Mouse (Mus musculus): ENCODE measurements around the gene Aoah. TPM values are rescaled to one million over a fixed set of nuclear protein-coding genes. Genes with fewer than 3 reads are reported as not detected.

Aoah gene
- polyA plus RNA-seq, 1 experiment from 2014 or later = 0.98 TPM

- H3K4me3 ChIP-seq (ENCODE audit: low read depth, low read length) = no peak overlapping the region
- H3K4me1 ChIP-seq (replicated peaks; ENCODE audit: control insufficient read depth, insufficient read depth) = no peaks in the 10 kb centered on the region
- no peak overlapping the region for H3K4me2 ChIP-seq (replicated peaks; ENCODE audit: low read depth)
- H3K9me3 ChIP-seq (ENCODE audit: control insufficient read depth, low read length) = no peaks in the 10 kb centered on the region
- ATAC-seq (ENCODE audit: low FRiP score, low TSS enrichment) (no peak), DNase-seq (ENCODE audit: low spot score) (no peak)
- no peaks in the 10 kb centered on the region for H3K36me3 ChIP-seq (ENCODE audit: control insufficient read depth, insufficient read depth, low read length)
- no peaks in the 10 kb centered on the region for H3K27me3 ChIP-seq (ENCODE audit: control insufficient read depth, insufficient read depth, low read length)
- H3K9ac ChIP-seq (ENCODE audit: low read length) = no peak overlapping the region
- H3K27ac ChIP-seq (replicated peaks) = no peak overlapping the region
- 46% methylated on average over 1 of the region's 1 CpGs for WGBS
- TF ChIP-seq EP300 (optimal IDR thresholded peaks at IDR 0.05) (no peak), CTCF (IDR thresholded peaks at IDR 0.05; ENCODE audit: low read depth) (peak; percentile 38)
Measured at GRCm38 (mm10) chr13:20816385-20816784, 22.5 kb downstream of the Aoah start.

DNA sequence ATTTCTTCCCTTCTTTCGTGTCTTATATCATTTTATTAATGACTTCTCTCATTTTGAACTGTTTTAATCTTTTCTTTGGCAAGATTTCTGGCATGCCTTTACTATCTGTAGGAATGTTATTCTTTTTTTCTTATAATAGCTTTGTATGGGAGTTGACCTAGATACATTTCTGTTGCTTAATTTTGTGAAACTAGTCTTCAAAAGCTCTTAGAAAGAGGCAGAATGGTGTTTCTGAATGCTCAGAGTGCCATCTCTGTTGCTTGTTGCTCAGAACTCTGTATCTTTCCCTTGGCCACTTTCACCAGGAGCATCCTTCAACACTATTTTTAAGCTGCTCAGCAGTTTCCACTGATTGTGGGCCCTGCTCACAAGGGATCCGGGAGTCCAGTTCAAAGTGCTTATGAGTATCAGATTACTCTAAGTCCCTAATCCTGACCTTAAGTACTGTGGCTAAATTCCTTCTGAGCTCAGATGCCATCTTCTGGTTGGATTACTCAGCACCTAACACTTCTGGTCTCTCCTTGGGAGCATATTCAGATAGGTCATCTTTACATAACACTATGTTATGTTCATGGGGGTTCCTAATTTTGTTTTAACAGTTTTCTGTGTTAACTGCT is 26.9 kb downstream of the Aoah start:
- TF ChIP-seq EP300 (optimal IDR thresholded peaks at IDR 0.05) (no peak), CTCF (IDR thresholded peaks at IDR 0.05; ENCODE audit: low read depth) (no peak)
- H3K36me3 ChIP-seq (ENCODE audit: control insufficient read depth, insufficient read depth, low read length) = no peaks in the 10 kb centered on the region
- H3K4me1 ChIP-seq (replicated peaks; ENCODE audit: control insufficient read depth, insufficient read depth) = no peaks in the 10 kb centered on the region
- H3K4me3 ChIP-seq (ENCODE audit: low read depth, low read length) = no peak overlapping the region
- no peak for ATAC-seq (ENCODE audit: low FRiP score, low TSS enrichment)
- WGBS = 47% methylated on average over 2 of the region's 2 CpGs
- no peaks in the 10 kb centered on the region for H3K9me3 ChIP-seq (ENCODE audit: control insufficient read depth, low read length)
- H3K27me3 ChIP-seq (ENCODE audit: control insufficient read depth, insufficient read depth, low read length) = no peaks in the 10 kb centered on the region
- no peak for DNase-seq (ENCODE audit: low spot score)
- H3K4me2 ChIP-seq (replicated peaks; ENCODE audit: low read depth) = no peak overlapping the region
- no peak overlapping the region for H3K9ac ChIP-seq (ENCODE audit: low read length)
- H3K27ac ChIP-seq (replicated peaks) = no peak overlapping the region

GRCm38 (mm10) chr13:20828728-20829127 is 34.8 kb downstream of the Aoah start:
- no peak for TF ChIP-seq EP300 (optimal IDR thresholded peaks at IDR 0.05)
- TF ChIP-seq CTCF (IDR thresholded peaks at IDR 0.05; ENCODE audit: low read depth) = no peak
- Histone ChIP-seq H3K4me3 (ENCODE audit: low read depth, low read length) (no peak overlapping the region), H3K27ac (replicated peaks) (no peak overlapping the region), H3K9ac (ENCODE audit: low read length) (no peak overlapping the region), H3K36me3 (ENCODE audit: control insufficient read depth, insufficient read depth, low read length) (no peaks in the 10 kb centered on the region), H3K27me3 (ENCODE audit: control insufficient read depth, insufficient read depth, low read length) (no peaks in the 10 kb centered on the region), H3K9me3 (ENCODE audit: control insufficient read depth, low read length) (no peaks in the 10 kb centered on the region), H3K4me1 (replicated peaks; ENCODE audit: control insufficient read depth, insufficient read depth) (no peaks in the 10 kb centered on the region), H3K4me2 (replicated peaks; ENCODE audit: low read depth) (no peak overlapping the region)
- WGBS = 66% methylated on average over 2 of the region's 2 CpGs
- DNase-seq (ENCODE audit: low spot score) (no peak), ATAC-seq (ENCODE audit: low FRiP score, low TSS enrichment) (no peak)

- Histone ChIP-seq H3K9me3 (ENCODE audit: control insufficient read depth, low read length) (no peaks in the 10 kb centered on the region), H3K27me3 (ENCODE audit: control insufficient read depth, insufficient read depth, low read length) (no peaks in the 10 kb centered on the region), H3K36me3 (ENCODE audit: control insufficient read depth, insufficient read depth, low read length) (no peaks in the 10 kb centered on the region), H3K27ac (replicated peaks) (no peak overlapping the region), H3K4me2 (replicated peaks; ENCODE audit: low read depth) (no peak overlapping the region), H3K4me1 (replicated peaks; ENCODE audit: control insufficient read depth, insufficient read depth) (no peaks in the 10 kb centered on the region), H3K9ac (ENCODE audit: low read length) (no peak overlapping the region), H3K4me3 (ENCODE audit: low read depth, low read length) (no peak overlapping the region)
- no peak for ATAC-seq (ENCODE audit: low FRiP score, low TSS enrichment)
- TF ChIP-seq CTCF (IDR thresholded peaks at IDR 0.05; ENCODE audit: low read depth) (no peak), EP300 (optimal IDR thresholded peaks at IDR 0.05) (no peak)
- WGBS = 62% methylated on average over 9 of the region's 9 CpGs
- no peak for DNase-seq (ENCODE audit: low spot score)
Measured at GRCm38 (mm10) chr13:20829181-20829900, 35.4 kb downstream of the Aoah start.

- ATAC-seq (ENCODE audit: low FRiP score, low TSS enrichment) = no peak
- Histone ChIP-seq H3K27ac (replicated peaks) (no peak overlapping the region), H3K27me3 (ENCODE audit: control insufficient read depth, insufficient read depth, low read length) (no peaks in the 10 kb centered on the region), H3K4me2 (replicated peaks; ENCODE audit: low read depth) (no peak overlapping the region), H3K9ac (ENCODE audit: low read length) (no peak overlapping the region), H3K4me1 (replicated peaks; ENCODE audit: control insufficient read depth, insufficient read depth) (no peaks in the 10 kb centered on the region), H3K4me3 (ENCODE audit: low read depth, low read length) (no peak overlapping the region), H3K9me3 (ENCODE audit: control insufficient read depth, low read length) (no peaks in the 10 kb centered on the region), H3K36me3 (ENCODE audit: control insufficient read depth, insufficient read depth, low read length) (no peaks in the 10 kb centered on the region)
- TF ChIP-seq CTCF (IDR thresholded peaks at IDR 0.05; ENCODE audit: low read depth) = no peak
- TF ChIP-seq EP300 (optimal IDR thresholded peaks at IDR 0.05) = no peak
- 41% methylated on average over 3 of the region's 3 CpGs for WGBS
- no peak for DNase-seq (ENCODE audit: low spot score)
Measured at GRCm38 (mm10) chr13:20855893-20856292, 62.0 kb downstream of the Aoah start.

GRCm38 (mm10) chr13:20899372-20899771 is 105.5 kb downstream of the Aoah start:
- H3K9me3 ChIP-seq (ENCODE audit: control insufficient read depth, low read length) = no peaks in the 10 kb centered on the region
- H3K36me3 ChIP-seq (ENCODE audit: control insufficient read depth, insufficient read depth, low read length) = no peaks in the 10 kb centered on the region
- WGBS = 44% methylated on average over 1 of the region's 1 CpGs
- H3K27ac ChIP-seq (replicated peaks) = no peak overlapping the region
- H3K9ac ChIP-seq (ENCODE audit: low read length) = no peak overlapping the region
- ATAC-seq (ENCODE audit: low FRiP score, low TSS enrichment) = no peak
- no peaks in the 10 kb centered on the region for H3K4me1 ChIP-seq (replicated peaks; ENCODE audit: control insufficient read depth, insufficient read depth)
- no peak for TF ChIP-seq EP300 (optimal IDR thresholded peaks at IDR 0.05)
- no peak for TF ChIP-seq CTCF (IDR thresholded peaks at IDR 0.05; ENCODE audit: low read depth)
- H3K4me2 ChIP-seq (replicated peaks; ENCODE audit: low read depth) = no peak overlapping the region
- no peak for DNase-seq (ENCODE audit: low spot score)
- H3K27me3 ChIP-seq (ENCODE audit: control insufficient read depth, insufficient read depth, low read length) = no peaks in the 10 kb centered on the region
- H3K4me3 ChIP-seq (ENCODE audit: low read depth, low read length) = no peak overlapping the region

Measured in stomach, postnatal 0 days (tissue).